Mouse (Mus musculus): ENCODE data around the gene Prkcq.

Gene Prkcq

GRCm38 (mm10) chr2:11187166-11187565 lies 15.3 kb downstream of the Prkcq start:
- DNase-seq (ENCODE audit: low spot score), result no peak

- DNase-seq (ENCODE audit: low spot score), result no peak
These were observed 16.4 kb downstream of the Prkcq start for GRCm38 (mm10) chr2:11188279-11188678.

- DNase-seq (ENCODE audit: low spot score), result no peak
These were observed 17.4 kb downstream of the Prkcq start for GRCm38 (mm10) chr2:11189150-11189767.

GRCm38 (mm10) chr2:11192281-11193098 lies 20.6 kb downstream of the Prkcq start:
- no peak for DNase-seq (ENCODE audit: low spot score)

GRCm38 (mm10) chr2:11193099-11193618 lies 21.3 kb downstream of the Prkcq start:
- DNase-seq (ENCODE audit: low spot score), result no peak

- DNase-seq (ENCODE audit: low spot score), result no peak
These were observed 22.9 kb downstream of the Prkcq start for GRCm38 (mm10) chr2:11194732-11195340.

GRCm38 (mm10) chr2:11196071-11196470 lies 24.2 kb downstream of the Prkcq start:
- DNase-seq (ENCODE audit: low spot score), result no peak

- DNase-seq (ENCODE audit: low spot score), result no peak
These were observed 25.1 kb downstream of the Prkcq start for GRCm38 (mm10) chr2:11196952-11197559.

- no peak for DNase-seq (ENCODE audit: low spot score)
These were observed 27.7 kb downstream of the Prkcq start for GRCm38 (mm10) chr2:11199624-11200023.

- DNase-seq (ENCODE audit: low spot score), result no peak
These were observed 30.9 kb downstream of the Prkcq start for GRCm38 (mm10) chr2:11202841-11203240.

GRCm38 (mm10) chr2:11203261-11203660 lies 31.4 kb downstream of the Prkcq start:
- DNase-seq (ENCODE audit: low spot score), result no peak

- no peak for DNase-seq (ENCODE audit: low spot score)
These were observed 32.3 kb downstream of the Prkcq start for GRCm38 (mm10) chr2:11204232-11204631.

- DNase-seq (ENCODE audit: low spot score), result no peak
These were observed 33.1 kb downstream of the Prkcq start for GRCm38 (mm10) chr2:11204961-11205360.

GRCm38 (mm10) chr2:11205720-11206119 lies 33.8 kb downstream of the Prkcq start:
- no peak for DNase-seq (ENCODE audit: low spot score)

GRCm38 (mm10) chr2:11208263-11208662 lies 36.4 kb downstream of the Prkcq start:
- DNase-seq (ENCODE audit: low spot score), result no peak

GRCm38 (mm10) chr2:11209335-11209734 lies 37.4 kb downstream of the Prkcq start:
- no peak for DNase-seq (ENCODE audit: low spot score)

- no peak for DNase-seq (ENCODE audit: low spot score)
These were observed 38.5 kb downstream of the Prkcq start for GRCm38 (mm10) chr2:11210241-11210916.

- DNase-seq (ENCODE audit: low spot score), result no peak
These were observed 40.2 kb downstream of the Prkcq start for GRCm38 (mm10) chr2:11211961-11212562.

- DNase-seq (ENCODE audit: low spot score), result no peak
These were observed 44.5 kb downstream of the Prkcq start for GRCm38 (mm10) chr2:11216421-11216820.

- no peak for DNase-seq (ENCODE audit: low spot score)
These were observed 44.9 kb downstream of the Prkcq start for GRCm38 (mm10) chr2:11216847-11217246.

GRCm38 (mm10) chr2:11218122-11218521 lies 46.2 kb downstream of the Prkcq start:
- DNase-seq (ENCODE audit: low spot score), result no peak
